Mouse (Mus musculus) retina, adult 2 months (tissue): ENCODE data around the gene Cc2d2b.
A peak's percentile ranks its signal among the peaks of the same experiment; 100 is the strongest.

Experiments
- DNase-seq: peaks from one replicate; pipeline ENCODE4 v3.0.0-alpha.2; 2012; ENCODE audit warnings: low read depth, low spot score

The Cc2d2b gene

DNA sequence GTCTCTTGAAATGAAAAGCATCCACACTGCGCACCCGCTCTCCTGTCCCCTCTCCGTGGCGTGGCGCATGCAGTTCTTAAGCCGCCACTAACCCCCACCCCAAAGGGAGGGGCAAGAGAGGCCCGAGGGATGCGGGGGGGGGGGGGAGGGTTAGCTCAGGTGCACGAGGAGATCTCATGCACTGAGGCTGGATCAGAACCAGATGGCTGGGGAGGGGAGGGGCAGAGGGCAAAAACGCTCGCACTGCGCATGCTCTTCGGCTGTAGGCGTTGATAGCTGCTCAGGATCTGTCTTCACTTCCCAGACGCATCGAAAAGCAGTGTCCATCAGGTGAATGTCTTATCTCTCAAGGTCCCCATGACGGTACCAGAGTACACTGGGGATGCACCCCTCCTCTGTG is at the start of gene Cc2d2b:
TSS of gene Cc2d2b (plus strand) at position 195 of the 400 bp plus-strand sequence.
- DNase-seq: no peak

DNA sequence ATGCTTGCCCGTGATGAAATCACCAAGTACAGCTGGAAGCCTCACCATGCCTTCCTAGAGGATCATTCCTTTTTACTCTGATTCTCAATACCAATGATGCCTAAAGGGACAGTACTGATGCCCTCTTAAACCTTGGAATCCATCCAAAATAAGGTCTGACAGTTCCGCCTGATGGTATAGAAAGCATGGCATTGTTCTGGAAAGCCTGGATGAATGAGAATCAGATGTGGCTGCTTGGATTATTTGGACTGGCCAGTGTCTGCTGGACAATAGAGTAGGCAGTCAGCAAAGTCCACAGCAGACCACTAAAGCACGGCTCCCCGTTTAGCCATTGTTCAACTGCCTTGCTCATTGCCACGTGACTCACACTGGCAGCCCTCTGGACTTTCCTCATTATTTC is 48.7 kb upstream of the Cc2d2b start:
- no peak for DNase-seq

- no peak for DNase-seq
Observed at GRCm38 (mm10) chr19:40702406-40702805, 46.1 kb upstream of the Cc2d2b start.

DNA sequence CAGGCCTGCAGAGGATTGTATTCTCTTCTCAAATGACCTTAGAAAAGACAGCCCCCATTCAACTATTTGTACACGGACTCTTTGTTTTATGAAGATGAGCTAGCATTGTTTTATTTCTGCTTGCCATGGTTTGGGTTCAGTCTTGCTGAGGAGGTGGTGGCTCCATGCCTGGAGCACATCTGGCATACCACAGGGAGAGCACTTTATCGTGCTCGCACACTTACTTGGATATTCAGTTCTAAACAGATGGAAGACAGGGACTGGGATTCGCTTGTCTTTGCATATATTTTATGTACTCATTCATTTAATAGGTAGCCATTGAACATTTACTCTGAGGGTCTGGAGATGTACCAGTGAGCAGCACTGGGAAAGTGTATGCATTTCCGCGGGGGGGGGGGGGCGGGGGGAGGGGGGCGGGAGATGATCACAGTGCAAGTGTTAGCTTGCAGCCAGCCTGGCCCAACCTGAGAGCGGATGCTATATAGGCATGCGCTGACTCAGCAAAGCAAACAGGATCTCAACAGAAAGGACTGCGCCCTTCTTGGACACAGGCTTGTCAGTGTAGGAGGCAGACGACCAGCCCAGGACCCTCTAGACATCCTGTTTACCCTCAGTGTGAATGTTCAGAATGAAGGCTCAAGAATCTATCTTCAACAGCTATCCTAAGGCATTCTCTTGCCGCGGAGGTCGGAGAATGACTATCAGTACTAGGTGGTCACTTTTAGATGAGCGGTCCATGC is 35.5 kb upstream of the Cc2d2b start:
- no peak for DNase-seq

DNA sequence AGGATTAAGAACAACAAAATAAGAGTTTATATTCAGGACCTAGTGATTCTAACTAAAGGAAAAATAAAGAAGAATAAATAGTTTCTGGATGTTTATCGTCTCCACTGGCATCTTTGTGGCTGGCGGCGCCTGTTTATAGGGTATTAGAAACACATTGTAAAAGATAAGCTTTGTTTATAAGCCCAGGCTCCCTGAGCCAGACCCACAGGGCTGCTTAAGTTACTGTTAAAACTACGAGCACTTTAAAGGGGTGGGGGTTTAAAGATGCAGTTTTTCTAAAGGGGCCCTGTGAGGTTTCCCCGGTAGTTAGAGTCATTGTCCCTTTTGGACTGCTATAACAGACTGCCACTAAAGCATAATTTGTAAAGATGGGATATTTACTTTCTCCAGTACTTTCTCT is 33.9 kb upstream of the Cc2d2b start:
- DNase-seq: no peak

- DNase-seq: no peak
Observed at GRCm38 (mm10) chr19:40716981-40717380, 31.6 kb upstream of the Cc2d2b start.

DNA sequence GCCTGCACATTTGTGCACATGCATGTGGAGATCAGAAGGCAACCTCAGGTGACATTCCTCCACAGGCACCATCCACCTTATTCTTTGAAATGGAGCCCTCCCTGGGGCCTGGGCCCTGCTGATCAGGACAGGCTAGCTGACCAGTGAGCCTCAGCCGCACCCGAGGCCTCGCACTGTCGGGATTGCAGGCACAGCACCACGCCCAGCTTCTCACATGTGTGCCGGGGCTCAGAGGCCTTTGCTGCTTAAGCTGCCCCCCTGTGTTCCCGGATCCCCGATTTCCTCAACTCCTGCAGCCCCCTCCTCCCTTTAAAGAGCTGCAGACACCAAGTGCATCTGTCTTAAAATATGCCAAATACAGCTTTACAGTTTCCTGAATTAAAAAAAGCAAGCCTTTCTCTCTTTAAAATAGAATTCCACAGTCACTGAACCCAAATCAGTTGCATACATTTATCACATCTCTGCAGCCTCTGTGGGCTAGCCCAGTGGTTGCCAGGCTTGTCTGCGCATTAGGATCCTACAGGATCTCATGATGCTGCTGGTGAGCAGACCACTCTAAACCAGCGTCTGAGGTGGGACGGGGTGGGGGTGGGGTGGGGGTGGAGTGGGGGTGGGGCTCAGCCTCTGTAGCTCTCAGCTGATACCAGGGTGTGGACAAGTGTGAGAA is 29.0 kb upstream of the Cc2d2b start:
- no peak for DNase-seq

GRCm38 (mm10) chr19:40720381-40720780 is 28.2 kb upstream of the Cc2d2b start:
- no peak for DNase-seq

- peak; percentile 18 for DNase-seq
Observed at GRCm38 (mm10) chr19:40722137-40723038, 26.2 kb upstream of the Cc2d2b start.

- DNase-seq: no peak
Observed at GRCm38 (mm10) chr19:40723516-40723915, 25.0 kb upstream of the Cc2d2b start.

GRCm38 (mm10) chr19:40726148-40726547 is 22.4 kb upstream of the Cc2d2b start:
- DNase-seq: no peak

- no peak for DNase-seq
Observed at GRCm38 (mm10) chr19:40726614-40727013, 21.9 kb upstream of the Cc2d2b start.

DNA sequence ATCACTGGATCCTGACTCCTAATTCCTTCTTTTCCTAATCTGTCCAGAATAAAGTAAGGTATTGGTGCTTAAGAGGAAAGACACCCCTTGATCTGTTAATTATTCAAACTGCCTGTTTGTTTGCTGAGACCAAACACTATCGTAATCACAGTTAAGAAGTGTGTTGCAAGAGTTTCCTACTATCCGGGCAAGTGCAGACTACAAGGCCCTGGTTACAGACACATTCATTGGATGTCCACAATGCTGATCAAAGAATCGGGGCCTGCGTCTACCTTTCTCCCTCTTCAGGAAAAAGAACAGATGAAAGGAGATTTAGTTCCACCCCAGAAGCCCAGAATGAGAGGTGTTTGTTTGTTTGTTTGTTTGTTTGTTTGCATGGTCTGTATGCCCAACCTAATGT is 20.3 kb upstream of the Cc2d2b start:
- no peak for DNase-seq

GRCm38 (mm10) chr19:40728732-40729420 is 19.7 kb upstream of the Cc2d2b start:
- no peak for DNase-seq

DNA sequence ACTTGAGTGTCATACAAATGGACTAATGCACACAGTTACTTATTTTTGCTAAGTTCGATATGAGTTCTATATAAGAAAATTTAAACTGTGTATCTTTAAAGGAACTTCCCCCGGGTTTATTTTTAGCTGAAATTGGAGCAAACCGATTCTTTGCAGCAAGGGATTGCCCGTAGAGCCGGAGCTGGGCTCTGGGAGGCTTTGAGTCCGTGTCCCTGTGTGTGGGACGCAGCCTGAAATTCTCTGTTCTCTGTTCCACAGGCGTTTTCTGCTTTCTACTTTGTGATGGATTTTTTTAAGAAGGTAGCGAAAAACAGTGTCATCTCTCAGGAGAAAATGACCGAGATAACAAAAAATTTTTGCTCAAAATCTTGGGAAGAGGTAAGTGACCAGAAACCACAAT is 15.1 kb upstream of the Cc2d2b start:
- no peak for DNase-seq

GRCm38 (mm10) chr19:40733849-40734248 is 14.7 kb upstream of the Cc2d2b start:
- no peak for DNase-seq

GRCm38 (mm10) chr19:40736680-40737512 is 11.7 kb upstream of the Cc2d2b start:
- peak; percentile 46 for DNase-seq

- no peak for DNase-seq
Observed at GRCm38 (mm10) chr19:40737613-40738012, 10.9 kb upstream of the Cc2d2b start.

DNA sequence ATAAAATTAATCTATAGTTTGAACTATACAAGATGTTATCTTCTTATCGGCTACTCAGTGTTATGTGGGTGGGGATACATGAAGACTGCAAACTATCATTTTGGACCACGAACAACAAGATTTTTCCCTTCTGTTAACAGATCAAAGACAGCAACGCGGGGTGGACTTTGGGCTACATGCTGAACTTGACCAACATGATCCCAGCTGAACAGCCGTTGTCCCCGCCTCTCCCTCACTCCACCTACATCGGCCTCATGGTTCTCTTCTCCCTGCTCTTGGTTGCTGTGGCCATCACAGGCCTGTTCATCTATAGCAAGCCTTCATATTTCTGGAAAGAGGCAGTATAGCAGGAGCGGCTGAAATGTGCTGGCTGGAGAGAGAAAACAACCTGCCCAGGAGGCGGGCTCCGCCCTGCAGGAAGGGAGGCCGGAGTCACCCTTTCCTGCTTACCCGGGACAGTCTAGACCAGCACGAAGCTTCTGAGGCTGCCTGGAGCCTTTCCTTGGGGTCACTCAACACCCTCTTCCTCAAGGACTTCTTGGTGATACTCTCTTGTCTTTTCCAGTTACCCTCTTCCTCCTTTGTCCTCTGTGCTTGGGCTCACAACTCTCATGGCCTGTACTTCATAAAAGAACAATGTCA is 9.7 kb upstream of the Cc2d2b start:
- DNase-seq: no peak

- DNase-seq: no peak
Observed at GRCm38 (mm10) chr19:40746603-40747002, 1.9 kb upstream of the Cc2d2b start.
